Mouse (Mus musculus) myocyte (in vitro differentiated cells): Measurements from ENCODE around the gene Atp6v1g3. TPM values are rescaled to one million over a fixed set of nuclear protein-coding genes. Genes with fewer than 3 reads are reported as not detected.

ENCODE experiments used
- H3K27me3 ChIP-seq: one replicate; pipeline ENCODE4 v1.6.1; 2011; ENCODE audit not compliant: control insufficient read depth, insufficient read depth, insufficient read length
- H3K36me3 ChIP-seq: one replicate; pipeline ENCODE4 v1.6.1; 2011; ENCODE audit not compliant: control insufficient read depth, insufficient read depth
- H3K4me2 ChIP-seq: one replicate; pipeline ENCODE4 v1.6.1; 2011; ENCODE audit warnings: low read depth, control low read depth
- H3K4me3 ChIP-seq: one replicate; pipeline ENCODE4 v1.5.1; 2011; ENCODE audit warnings: mild to moderate bottlenecking, control low read depth, moderate library complexity
- H3K79me2 ChIP-seq: one replicate; pipeline ENCODE4 v1.6.1; 2011; ENCODE audit not compliant: control insufficient read depth, insufficient read depth
- H3ac ChIP-seq: one replicate; pipeline ENCODE4 v1.6.1; 2011; ENCODE audit not compliant: control insufficient read depth, insufficient read length
- CEBPB ChIP-seq: IDR thresholded peaks from 2 replicates; pipeline ENCODE4 v1.6.1; 2011; ENCODE audit warnings: mild to moderate bottlenecking, moderate library complexity; ENCODE audit not compliant: poor library complexity, insufficient read depth, severe bottlenecking
- E2F4 ChIP-seq: IDR thresholded peaks from one replicate; pipeline ENCODE4 v1.6.1; 2011; ENCODE audit warnings: mild to moderate bottlenecking, control low read depth, moderate library complexity; ENCODE audit not compliant: insufficient read depth
- MAX ChIP-seq: IDR thresholded peaks from one replicate; pipeline ENCODE4 v1.6.1; 2011; ENCODE audit warnings: low read depth, mild to moderate bottlenecking, control low read depth
- MYOD1 ChIP-seq, 3 experiments: IDR thresholded peaks; one replicate each; pipeline ENCODE4 v1.6.1; 2011; ENCODE audit warnings: control low read depth in 2 of 3, low read depth in 2 of 3, mild to moderate bottlenecking in 2 of 3, moderate library complexity in 1 of 3; ENCODE audit not compliant: insufficient read length in 2 of 3, control insufficient read depth in 1 of 3
- MYOG ChIP-seq, 3 experiments: IDR thresholded peaks; one replicate each; pipeline ENCODE4 v1.6.1; 2011; ENCODE audit warnings: control low read depth in 2 of 3, low read depth in 2 of 3, mild to moderate bottlenecking in 2 of 3; ENCODE audit not compliant: insufficient read length in 2 of 3, control insufficient read depth in 1 of 3, insufficient read depth in 1 of 3
- POLR2A ChIP-seq: IDR thresholded peaks from one replicate; pipeline ENCODE4 v1.6.1; 2011; ENCODE audit warnings: low read depth, mild to moderate bottlenecking, control low read depth, moderate library complexity; ENCODE audit not compliant: insufficient read length
- POLR2AphosphoS2 ChIP-seq: IDR thresholded peaks from one replicate; pipeline ENCODE4 v1.6.1; 2011; ENCODE audit warnings: low read depth, control low read depth; ENCODE audit not compliant: insufficient read length
- REST ChIP-seq: IDR thresholded peaks from one replicate; pipeline ENCODE4 v1.6.1; 2011; ENCODE audit warnings: mild to moderate bottlenecking, control low read depth, moderate library complexity; ENCODE audit not compliant: insufficient read depth, insufficient read length
- SRF ChIP-seq: IDR thresholded peaks from one replicate; pipeline ENCODE4 v1.6.1; 2011; ENCODE audit warnings: low read depth; ENCODE audit not compliant: control insufficient read depth, insufficient read length
- TCF12 ChIP-seq: IDR thresholded peaks from one replicate; pipeline ENCODE4 v1.6.1; 2011; ENCODE audit warnings: mild to moderate bottlenecking, control low read depth; ENCODE audit not compliant: poor library complexity, insufficient read depth, severe bottlenecking
- TCF3 ChIP-seq: IDR thresholded peaks from one replicate; pipeline ENCODE4 v1.6.1; 2011; ENCODE audit warnings: low read depth, control low read depth; ENCODE audit not compliant: insufficient read length
- USF1 ChIP-seq: IDR thresholded peaks from one replicate; pipeline ENCODE4 v1.6.1; 2011; ENCODE audit warnings: low read depth, mild to moderate bottlenecking, control low read depth, moderate library complexity
- polyA plus RNA-seq: library from polyadenylated mRNA; unstranded; fragments of >200 nt; fragmentation: generic; extraction: Trizol; gene quantifications from one replicate; pipeline ENCODE4 v1.2.1, GENCODE M21; 2012; ENCODE audit warnings: missing spikeins

Gene Atp6v1g3
- polyA plus RNA-seq, 1 experiment: 0.02 TPM

- H3K4me2 ChIP-seq: no peak overlapping the region
- no peaks in the 10 kb centered on the region for H3K79me2 ChIP-seq
- H3K36me3 ChIP-seq: no peaks in the 10 kb centered on the region
- no peak overlapping the region for H3ac ChIP-seq
- H3K4me3 ChIP-seq: no peak overlapping the region
- H3K27me3 ChIP-seq: no peaks in the 10 kb centered on the region
- TF ChIP-seq USF1 (no peak), E2F4 (no peak), TCF12 (no peak), POLR2A (no peak), REST (no peak), POLR2AphosphoS2 (no peak)
These were observed 22.6 kb upstream of the Atp6v1g3 start for GRCm38 (mm10) chr1:138250951-138251350.

- no peaks in the 10 kb centered on the region for H3K36me3 ChIP-seq
- no peaks in the 10 kb centered on the region for H3K27me3 ChIP-seq
- no peaks in the 10 kb centered on the region for H3K79me2 ChIP-seq
- no peak overlapping the region for H3ac ChIP-seq
- H3K4me3 ChIP-seq: no peak overlapping the region
- TF ChIP-seq REST (no peak), POLR2AphosphoS2 (no peak)
- no peak overlapping the region for H3K4me2 ChIP-seq
These were observed 17.3 kb upstream of the Atp6v1g3 start for GRCm38 (mm10) chr1:138256172-138256789.

DNA sequence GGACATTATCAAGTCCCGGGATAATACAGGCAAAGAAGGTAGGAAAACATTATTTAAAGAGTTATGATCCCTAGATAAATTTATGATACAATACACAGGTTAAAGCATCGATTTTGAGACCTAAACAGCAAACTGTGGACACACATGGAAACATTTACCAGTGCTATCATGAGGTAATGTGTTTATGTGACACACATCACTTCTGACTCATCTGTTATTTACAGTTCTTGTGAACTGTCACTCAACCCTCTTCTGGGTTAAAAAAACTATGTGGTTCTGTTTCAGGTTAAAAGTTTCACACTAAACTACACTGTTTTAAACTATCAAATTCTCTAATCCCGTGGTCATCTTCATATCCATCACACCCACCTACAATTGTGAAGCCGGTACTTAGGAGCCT, 14.8 kb upstream of the Atp6v1g3 start:
- no peaks in the 10 kb centered on the region for H3K36me3 ChIP-seq
- H3ac ChIP-seq: no peak overlapping the region
- no peaks in the 10 kb centered on the region for H3K27me3 ChIP-seq
- H3K4me3 ChIP-seq: no peak overlapping the region
- no peak overlapping the region for H3K4me2 ChIP-seq
- no peaks in the 10 kb centered on the region for H3K79me2 ChIP-seq
- no peak for TF ChIP-seq CEBPB
- no peak for TF ChIP-seq SRF
- TF ChIP-seq USF1: no peak
- TF ChIP-seq TCF12: no peak
- TF ChIP-seq POLR2A: no peak
- TF ChIP-seq TCF3: no peak

- Histone ChIP-seq H3K36me3 (no peaks in the 10 kb centered on the region), H3K27me3 (no peaks in the 10 kb centered on the region), H3K4me2 (no peak overlapping the region), H3K4me3 (no peak overlapping the region), H3K79me2 (no peaks in the 10 kb centered on the region), H3ac (no peak overlapping the region)
- no peak for TF ChIP-seq POLR2A
- no peak for TF ChIP-seq MYOD1 (IDR thresholded peaks at IDR 0.05; ENCODE audit: control insufficient read depth in 1 of 3, insufficient read length in 2 of 3, low read depth in 2 of 3)
- TF ChIP-seq MYOG (IDR thresholded peaks at IDR 0.05; ENCODE audit: control insufficient read depth in 1 of 3, insufficient read depth in 1 of 3, insufficient read length in 2 of 3, low read depth in 2 of 3): no peak
- TF ChIP-seq SRF: no peak
- no peak for TF ChIP-seq REST
- no peak for TF ChIP-seq TCF3
- no peak for TF ChIP-seq CEBPB
- no peak for TF ChIP-seq USF1
- no peak for TF ChIP-seq E2F4
- no peak for TF ChIP-seq TCF12
- no peak for TF ChIP-seq POLR2AphosphoS2
- TF ChIP-seq MAX: no peak
These were observed 12.0 kb upstream of the Atp6v1g3 start for GRCm38 (mm10) chr1:138261520-138261919.

GRCm38 (mm10) chr1:138262408-138262807, 11.1 kb upstream of the Atp6v1g3 start:
- Histone ChIP-seq H3K4me2 (no peak overlapping the region), H3K36me3 (no peaks in the 10 kb centered on the region)
- no peak for TF ChIP-seq TCF3
- TF ChIP-seq MYOG (IDR thresholded peaks at IDR 0.05; ENCODE audit: control insufficient read depth in 1 of 3, insufficient read depth in 1 of 3, insufficient read length in 2 of 3, low read depth in 2 of 3): no peak
- no peak for TF ChIP-seq MAX
- TF ChIP-seq TCF12: no peak
- TF ChIP-seq REST: no peak
- TF ChIP-seq SRF: no peak
- TF ChIP-seq CEBPB: no peak
- TF ChIP-seq MYOD1 (IDR thresholded peaks at IDR 0.05; ENCODE audit: control insufficient read depth in 1 of 3, insufficient read length in 2 of 3, low read depth in 2 of 3): no peak
- TF ChIP-seq E2F4: no peak
- no peak for TF ChIP-seq POLR2A
- no peak for TF ChIP-seq POLR2AphosphoS2
- TF ChIP-seq USF1: no peak

More at GRCm38 (mm10) chr1:138262408-138262807, 11.1 kb upstream of the Atp6v1g3 start:
- Histone ChIP-seq H3K4me3 (no peak overlapping the region), H3K79me2 (no peaks in the 10 kb centered on the region), H3ac (no peak overlapping the region), H3K27me3 (no peaks in the 10 kb centered on the region)
